8 mouse cellular contexts compared by ENCODE assay signal in genomic region chr14:14013252-14013711, GRCm38 (mm10). TPM values are rescaled to one million over a fixed set of nuclear protein-coding genes. Genes with fewer than 3 reads are reported as not detected.
A peak's percentile ranks its signal among the peaks of the same experiment; 100 is the strongest.
DNase-seq lines count a peak whose midpoint lies in the region; ATAC-seq and TF ChIP-seq lines count a peak whose summit lies in the region.

No protein-coding gene starts in this region.

- H3K9me3 ChIP-seq in kidney, postnatal 0 days (replicated peaks; ENCODE audit: low read length): no peaks in the 10 kb centered on the region
- H3K9me3 ChIP-seq in stomach, postnatal 0 days (ENCODE audit: control insufficient read depth, low read length): no peaks in the 10 kb centered on the region

- 0% methylated on average over 17 of the region's 27 CpGs for WGBS in kidney, postnatal 0 days
- under 1% methylated on average over 19 of the region's 27 CpGs for WGBS in stomach, postnatal 0 days

- H3K27me3 ChIP-seq in kidney, postnatal 0 days (ENCODE audit: insufficient read depth, low read length): no peaks in the 10 kb centered on the region
- H3K27me3 ChIP-seq in stomach, postnatal 0 days (ENCODE audit: control insufficient read depth, insufficient read depth, low read length): no peaks in the 10 kb centered on the region

- H3K4me3 ChIP-seq in kidney, postnatal 0 days (replicated peaks; ENCODE audit: low read depth, low read length): peak overlapping the region; percentile 89
- H3K4me3 ChIP-seq in stomach, postnatal 0 days (ENCODE audit: low read depth, low read length): peak overlapping the region; percentile 86

- DNase-seq in adrenal gland, adult 8-10 months: peak; percentile 40
- no peak for DNase-seq in adrenal gland, adult 2 months
- DNase-seq in thymus, adult 18-20 months: peak; percentile 29 to 39
- DNase-seq in thymus, postnatal 10 days (ENCODE audit: low spot score in 2 of 2): no peak
- DNase-seq in kidney, postnatal 0 days (ENCODE audit: low spot score): peak; percentile 52
- DNase-seq in stomach, postnatal 0 days (ENCODE audit: low spot score): peak; percentile 55

- H3K36me3 ChIP-seq in kidney, postnatal 0 days (ENCODE audit: insufficient read depth, low read length): no peaks in the 10 kb centered on the region
- H3K36me3 ChIP-seq in stomach, postnatal 0 days (ENCODE audit: control insufficient read depth, insufficient read depth, low read length): peaks cover 2% of the 10 kb centered on the region; the same call in 1 of the 2 replicates

- peak overlapping the region; percentile 100 for H3K27ac ChIP-seq in kidney, postnatal 0 days
- peak overlapping the region; percentile 100 for H3K27ac ChIP-seq in stomach, postnatal 0 days (replicated peaks)

- peaks cover 3% of the 10 kb centered on the region; the same call in 1 of the 2 replicates for H3K4me1 ChIP-seq in kidney, postnatal 0 days (replicated peaks; ENCODE audit: insufficient read depth, low read length)
- 0 out of 2 replicates have a peak, but pooled peaks cover 3% of the 10 kb centered on the region for H3K4me1 ChIP-seq in stomach, postnatal 0 days (replicated peaks; ENCODE audit: control insufficient read depth, insufficient read depth)

- peak overlapping the region; percentile 98 for H3K9ac ChIP-seq in kidney, postnatal 0 days (ENCODE audit: low read depth, low read length)
- peak overlapping the region; percentile 99 for H3K9ac ChIP-seq in stomach, postnatal 0 days (ENCODE audit: low read length)

- ATAC-seq in erythroid progenitor cell, adult 5-6 weeks (replicated peaks; ENCODE audit: low FRiP score, poor library complexity, severe bottlenecking): peak; percentile 61
- ATAC-seq in kidney, postnatal 0 days (replicated peaks; ENCODE audit: low FRiP score, low read depth): peak; percentile 53
- peak; percentile 51 for ATAC-seq in megakaryocyte-erythroid progenitor cell, adult 5-6 weeks (replicated peaks; ENCODE audit: low FRiP score, low TSS enrichment, poor library complexity, severe bottlenecking)
- ATAC-seq in stomach, postnatal 0 days (ENCODE audit: low FRiP score, low TSS enrichment): peak; percentile 67

- TF ChIP-seq EP300 in stomach, postnatal 0 days (optimal IDR thresholded peaks at IDR 0.05): no peak

- H3K4me2 ChIP-seq in kidney, postnatal 0 days (ENCODE audit: low read length): peak overlapping the region; percentile 81
- peak overlapping the region; percentile 88 for H3K4me2 ChIP-seq in stomach, postnatal 0 days (replicated peaks; ENCODE audit: low read depth)

- TF ChIP-seq CTCF in kidney, postnatal 0 days (IDR thresholded peaks at IDR 0.05; ENCODE audit: low read depth): no peak
- TF ChIP-seq CTCF in stomach, postnatal 0 days (IDR thresholded peaks at IDR 0.05; ENCODE audit: low read depth): no peak

RNA-seq across cellular contexts. Expression of gene Thoc7, which starts 51.6 kb away (rescaled TPM):
- total RNA-seq in adrenal gland, adult 8-10 months (2022): 100 to 1,000 TPM in 1 of 4 experiments, 10 to 100 TPM in 3; 88.6 to 105 (median 93.3) TPM
- total RNA-seq in adrenal gland, adult 2 months (2021): 10 to 100 TPM; 86.7 to 96.8 TPM
- polyA plus RNA-seq in adrenal gland, adult 2 months (2012; rRNA removed): 4.3 and 7.3 TPM in 2 replicates
- total RNA-seq in erythroid progenitor cell, adult 5-6 weeks (2015; ENCODE audit: low replicate concordance): 139 and 171 TPM in 2 replicates
- 116 and 149 TPM in 2 replicates for total RNA-seq in erythroid progenitor cell, adult 5-6 weeks (2017; ENCODE audit: low replicate concordance)
- 211 and 212 TPM in 2 replicates for polyA plus RNA-seq in kidney, postnatal 0 days (2015; fragmentation: Nextera tagmentation; extraction: Ambion mirVana)
- 226 and 251 TPM in 2 replicates for total RNA-seq in megakaryocyte-erythroid progenitor cell, adult 5-6 weeks (2014; fragmentation: Nextera tagmentation)
- 263 and 514 TPM in 2 replicates for total RNA-seq in megakaryocyte-erythroid progenitor cell, adult 5-6 weeks (2017)
- polyA plus RNA-seq in stomach, postnatal 0 days (2015; fragmentation: Nextera tagmentation; extraction: Ambion mirVana): 130 and 138 TPM in 2 replicates

RNA-seq across cellular contexts. Expression of gene Atxn7, which starts 52.0 kb away (rescaled TPM):
- total RNA-seq in adrenal gland, adult 8-10 months (2022): 10 to 100 TPM; 20.2 to 34.2 (median 26.0) TPM
- 10 to 100 TPM; 17.1 to 31.0 TPM for total RNA-seq in adrenal gland, adult 2 months (2021)
- 17.7 and 24.1 TPM in 2 replicates for polyA plus RNA-seq in adrenal gland, adult 2 months (2012; rRNA removed)
- total RNA-seq in erythroid progenitor cell, adult 5-6 weeks (2015; ENCODE audit: low replicate concordance): 6.5 and 18.4 TPM in 2 replicates
- 14.2 and 37.3 TPM in 2 replicates for total RNA-seq in erythroid progenitor cell, adult 5-6 weeks (2017; ENCODE audit: low replicate concordance)
- polyA plus RNA-seq in kidney, postnatal 0 days (2015; fragmentation: Nextera tagmentation; extraction: Ambion mirVana): 4.0 and 4.6 TPM in 2 replicates
- total RNA-seq in megakaryocyte-erythroid progenitor cell, adult 5-6 weeks (2014; fragmentation: Nextera tagmentation): 29.9 and 31.2 TPM in 2 replicates
- 24.8 and 27.8 TPM in 2 replicates for total RNA-seq in megakaryocyte-erythroid progenitor cell, adult 5-6 weeks (2017)
- polyA plus RNA-seq in stomach, postnatal 0 days (2015; fragmentation: Nextera tagmentation; extraction: Ambion mirVana): 3.7 and 4.3 TPM in 2 replicates

Comparison
In these comparisons a context has a peak if more than half of its experiments do, and no peak if none do; other contexts are left out.
1. DNase-seq: peak in adrenal gland, adult 8-10 months (single experiment), thymus, adult 18-20 months (2 of 2), kidney, postnatal 0 days (single experiment) and stomach, postnatal 0 days (single experiment); none in adrenal gland, adult 2 months (single experiment) and thymus, postnatal 10 days (0 of 2).
2. Peak in every context shown above with its lines, with median percentiles within 50 percentile points of each other: ATAC-seq.